Mouse (Mus musculus): ENCODE measurements at regions not wholly inside any gene's neighbourhood (a gene's known extent, or its start where the extent isn't known, plus 50 kb on each side); places are given as distances from the start of the nearest gene placed in this dataset.

- no peak for DNase-seq (ENCODE audit: low spot score)
These were observed 228.4 kb upstream of the Sall1 start for GRCm38 (mm10) chr8:89272381-89272815.

DNA sequence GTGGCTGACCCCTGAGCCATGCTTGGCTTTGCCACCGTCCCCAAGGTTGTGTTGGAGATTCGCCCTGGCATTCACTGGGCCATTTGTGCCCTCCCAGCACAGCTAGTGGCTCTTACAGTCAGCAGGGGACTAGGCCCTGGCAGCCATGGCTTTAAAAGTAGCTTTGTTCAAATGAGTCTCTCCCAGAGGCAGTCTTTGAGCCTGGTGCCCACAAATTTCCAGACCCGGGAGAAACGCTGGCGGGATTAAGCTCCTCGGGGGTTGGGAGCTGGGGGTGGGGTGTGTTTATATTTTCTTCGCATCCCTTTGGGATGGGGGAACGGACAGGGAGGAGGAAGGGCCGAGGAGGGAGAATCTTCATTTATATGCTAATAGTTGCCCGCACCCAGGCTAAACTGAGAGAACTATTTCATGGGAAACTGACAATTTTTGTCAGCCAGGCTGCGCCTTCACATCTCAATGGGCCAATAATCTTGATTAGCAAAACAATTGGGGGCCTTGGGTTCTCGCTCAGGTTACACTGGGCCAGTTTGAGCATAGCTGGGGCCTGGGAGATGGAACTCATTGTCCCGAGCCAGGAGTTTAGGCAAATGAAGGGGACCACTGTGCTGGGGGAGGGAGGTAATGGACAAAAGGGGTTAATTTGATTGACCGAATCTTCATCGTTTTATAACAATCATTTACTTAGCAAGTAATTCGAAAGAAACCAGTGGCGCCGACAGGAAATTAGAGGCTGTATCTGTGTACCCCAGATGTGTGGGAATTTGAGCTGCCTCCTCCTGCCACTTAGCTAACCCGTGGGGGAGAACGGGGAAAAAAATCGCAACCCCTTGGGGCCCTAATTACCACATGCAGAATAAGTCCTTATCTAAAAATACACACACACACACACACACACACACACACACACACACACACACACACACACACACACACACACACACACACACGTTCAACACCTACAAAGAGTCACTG, 227.7 kb upstream of the Sall1 start:
- no peak for DNase-seq (ENCODE audit: low spot score)

DNA sequence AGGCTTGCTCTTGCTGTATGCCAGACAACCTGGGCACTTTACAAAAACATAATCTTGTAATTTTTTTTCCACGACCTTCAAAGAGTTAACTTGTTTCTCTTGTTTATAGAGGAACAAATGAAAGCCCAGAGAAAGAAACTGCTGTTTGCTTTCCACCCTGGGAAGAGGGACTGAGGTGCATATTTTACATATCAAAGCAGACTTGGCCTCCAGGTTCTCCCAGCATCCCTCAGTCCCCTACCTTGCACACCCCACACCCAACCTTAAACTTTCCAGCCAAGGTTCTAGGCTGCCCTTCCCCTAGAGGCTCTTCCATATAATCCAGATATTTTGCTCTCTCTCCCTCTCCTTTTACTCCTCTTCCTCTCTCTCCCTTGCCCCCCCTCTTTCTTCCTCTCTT, 226.0 kb upstream of the Sall1 start:
- no peak for DNase-seq (ENCODE audit: low spot score)

GRCm38 (mm10) chr8:89261163-89261812, 217.3 kb upstream of the Sall1 start:
- DNase-seq (ENCODE audit: low spot score): no peak

GRCm38 (mm10) chr8:89259881-89260280, 215.9 kb upstream of the Sall1 start:
- DNase-seq (ENCODE audit: low spot score): no peak

DNA sequence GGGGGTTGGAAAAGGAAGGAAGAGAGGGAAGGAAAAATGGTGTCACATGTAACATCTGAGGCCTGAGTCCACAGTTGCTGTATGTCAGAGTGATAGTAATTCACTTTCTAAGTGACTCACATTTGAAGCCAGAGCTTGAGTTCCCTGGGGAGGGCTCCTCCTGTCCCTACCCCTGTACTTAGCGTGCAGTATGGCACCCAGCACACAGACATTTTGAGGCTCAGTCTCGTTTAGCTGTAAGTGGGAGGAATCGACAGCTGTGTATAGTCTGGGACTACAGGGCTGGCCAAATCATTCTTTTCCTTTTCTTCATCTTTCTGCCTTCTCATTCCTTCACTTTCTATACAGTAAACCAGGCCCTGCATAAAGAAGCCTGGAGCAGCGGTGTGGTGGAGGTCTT, 202.4 kb upstream of the Sall1 start:
- DNase-seq (ENCODE audit: low spot score): no peak

DNA sequence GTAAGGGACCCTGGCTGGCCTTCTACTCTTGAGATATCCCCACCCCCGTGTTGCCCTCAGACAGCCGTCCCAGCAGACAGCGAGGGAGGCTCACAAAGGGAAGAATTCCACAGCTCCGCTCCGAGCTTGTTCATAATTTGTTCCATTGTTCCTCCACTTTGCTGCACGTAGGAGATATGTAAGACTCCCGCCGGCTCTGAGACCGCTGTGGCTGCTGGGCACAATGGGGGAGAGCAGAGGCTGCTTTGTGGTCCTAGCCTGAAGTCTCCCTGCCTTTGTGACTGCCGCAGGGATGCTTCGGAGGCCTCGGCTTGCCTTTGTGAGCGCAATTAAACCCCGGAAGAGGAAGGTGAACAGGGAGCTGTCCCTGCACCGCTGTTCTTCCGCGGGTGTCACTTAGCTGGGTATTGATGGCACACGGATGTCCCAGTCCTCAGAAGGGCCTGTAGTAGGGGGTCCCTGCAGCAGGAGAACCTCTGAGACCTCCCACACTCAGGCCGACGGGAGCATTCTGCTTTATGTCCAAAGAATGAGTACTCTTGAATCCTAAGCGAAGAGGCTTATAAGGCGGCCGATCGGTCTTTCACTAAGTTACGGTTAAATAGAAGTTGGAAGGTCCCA, 201.3 kb upstream of the Sall1 start:
- DNase-seq (ENCODE audit: low spot score): no peak

GRCm38 (mm10) chr8:89241686-89242085, 197.7 kb upstream of the Sall1 start:
- DNase-seq (ENCODE audit: low spot score): no peak

DNA sequence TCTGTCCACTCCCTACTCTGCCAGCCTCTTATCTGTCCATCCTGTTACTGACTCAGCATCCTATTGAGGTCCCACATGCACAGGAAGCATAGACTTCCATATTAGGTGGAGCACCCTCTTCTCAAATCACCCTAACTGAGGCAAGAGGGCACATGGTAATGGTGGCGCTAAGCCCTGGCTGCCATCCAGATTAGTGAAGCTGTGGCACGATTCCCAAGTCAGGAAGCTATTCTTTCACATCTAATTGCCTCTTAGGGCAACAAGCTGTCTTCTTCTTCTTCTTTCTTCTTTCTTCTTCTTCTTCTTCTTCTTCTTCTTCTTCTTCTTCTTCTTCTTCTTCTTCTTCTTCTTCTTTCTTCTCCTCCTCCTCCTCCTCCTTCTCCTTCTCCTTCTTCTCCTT, 195.7 kb upstream of the Sall1 start:
- DNase-seq (ENCODE audit: low spot score): no peak

DNA sequence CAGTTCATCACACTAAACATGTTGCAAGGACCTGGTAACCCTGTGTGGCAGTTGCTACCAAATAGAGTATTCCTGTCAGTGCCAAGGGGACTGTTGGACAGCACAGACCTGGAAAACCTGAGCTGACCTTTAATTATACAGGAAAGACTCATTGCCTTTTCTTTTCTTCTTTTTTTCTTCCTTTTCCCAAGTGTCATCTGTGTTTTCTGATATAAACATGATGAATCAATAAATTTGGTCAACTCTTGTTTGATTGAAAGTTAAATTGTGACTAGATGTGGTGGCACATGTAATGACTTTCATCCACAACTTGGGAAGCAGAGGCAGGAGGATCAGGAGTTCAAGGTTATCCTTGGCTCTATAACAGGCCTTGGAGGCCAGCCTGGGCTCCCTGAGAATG, 190.1 kb upstream of the Sall1 start:
- no peak for DNase-seq (ENCODE audit: low spot score)

DNA sequence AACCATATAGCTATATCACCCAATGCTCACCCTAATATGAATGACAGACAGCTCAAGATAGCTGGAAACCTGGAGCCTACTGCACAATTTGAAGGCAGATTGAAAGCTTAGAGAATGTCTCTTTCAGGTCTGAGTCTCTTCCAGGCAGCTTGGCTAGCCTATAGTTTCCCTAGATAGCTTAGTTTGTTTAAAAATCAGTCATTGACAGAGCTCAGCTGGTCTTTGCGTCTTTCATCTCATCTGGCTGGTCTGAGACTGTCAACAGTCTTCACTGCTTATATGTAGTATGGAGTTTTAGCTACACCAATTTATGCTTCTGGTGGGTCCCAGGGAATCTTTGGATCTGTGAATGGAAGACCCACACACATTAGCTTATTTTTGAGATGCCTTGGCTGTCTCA, 188.4 kb upstream of the Sall1 start:
- no peak for DNase-seq (ENCODE audit: low spot score)

DNA sequence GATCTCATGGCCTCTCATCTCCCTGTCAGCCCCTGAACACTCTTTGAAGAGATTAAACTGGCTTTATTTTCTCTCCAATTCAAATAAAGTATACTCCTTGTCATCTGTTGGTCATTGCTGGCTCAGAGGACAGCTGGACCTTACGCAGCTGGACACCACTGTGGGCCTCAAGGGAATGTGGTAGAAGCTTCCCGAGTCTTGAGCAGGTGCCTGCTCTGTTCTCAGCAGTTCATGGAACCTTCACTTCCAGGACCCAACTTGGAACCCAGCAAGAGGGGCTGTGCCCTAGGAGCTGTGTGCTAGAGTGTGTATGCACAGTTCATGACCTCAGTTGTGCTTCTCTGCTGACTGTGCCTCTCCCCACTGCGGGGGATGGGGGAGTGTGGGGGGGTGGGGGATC, 185.2 kb upstream of the Sall1 start:
- no peak for DNase-seq (ENCODE audit: low spot score)

- no peak for DNase-seq (ENCODE audit: low spot score)
These were observed 176.9 kb upstream of the Sall1 start for GRCm38 (mm10) chr8:89220870-89221269.

DNA sequence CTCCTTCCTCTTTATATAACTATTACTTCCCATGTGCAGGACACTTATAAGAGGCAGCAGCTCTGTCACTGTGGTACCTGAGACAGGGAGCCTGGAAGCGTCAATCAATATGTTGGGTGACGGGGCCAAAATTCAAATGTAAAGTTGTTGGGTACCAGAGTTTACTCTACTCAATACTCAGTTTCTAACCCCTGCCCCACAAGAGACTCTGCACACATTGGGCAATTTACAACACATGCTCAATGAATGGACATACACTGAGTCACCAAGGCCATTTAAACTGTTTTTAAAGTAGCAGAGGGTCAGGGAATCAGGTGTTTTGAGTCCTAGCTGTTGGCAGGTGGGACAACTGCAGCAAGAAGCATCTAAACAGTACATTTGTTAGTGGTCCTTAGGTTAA, 176.4 kb upstream of the Sall1 start:
- no peak for DNase-seq (ENCODE audit: low spot score)

DNA sequence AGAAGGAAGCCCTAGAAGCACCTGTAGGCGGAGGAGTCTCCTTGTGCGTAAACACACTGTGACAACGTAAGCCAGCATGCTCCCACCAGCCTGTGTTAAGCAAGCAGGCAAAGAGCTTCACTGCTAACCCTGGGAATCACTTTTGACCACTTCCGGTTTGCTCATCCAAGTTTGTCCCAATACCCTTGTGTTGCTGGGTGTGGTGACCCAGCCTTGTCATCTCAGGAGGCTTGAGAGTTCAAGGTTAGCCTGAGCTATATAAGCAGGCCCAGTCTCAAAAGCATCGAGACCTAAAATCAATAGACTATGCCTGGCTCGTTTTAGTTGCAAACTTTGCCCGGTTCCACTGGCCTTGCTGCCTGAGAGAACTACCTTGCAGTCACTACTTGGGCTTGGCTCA, 175.2 kb upstream of the Sall1 start:
- no peak for DNase-seq (ENCODE audit: low spot score)

GRCm38 (mm10) chr8:89217689-89218088, 173.7 kb upstream of the Sall1 start:
- no peak for DNase-seq (ENCODE audit: low spot score)

DNA sequence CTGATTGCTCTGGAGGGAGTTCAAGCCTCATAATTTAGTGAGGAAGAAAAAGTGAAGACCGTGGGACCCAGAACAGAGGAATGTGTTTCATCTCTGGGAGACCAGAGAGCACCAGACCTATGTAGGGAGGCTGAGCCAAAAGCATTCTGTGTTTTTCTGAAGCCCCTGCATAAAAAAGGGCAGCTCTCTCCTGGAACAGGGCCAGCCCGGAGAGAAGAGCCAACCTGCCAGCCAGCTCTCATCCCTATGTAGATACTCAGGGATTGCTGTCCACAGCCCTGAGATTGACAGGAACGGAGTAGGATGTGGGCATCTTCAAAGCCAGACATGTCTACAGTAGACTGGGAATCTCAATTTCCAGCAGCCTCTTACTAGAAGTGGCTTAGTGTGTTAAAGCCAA, 168.0 kb upstream of the Sall1 start:
- DNase-seq (ENCODE audit: low spot score): no peak

DNA sequence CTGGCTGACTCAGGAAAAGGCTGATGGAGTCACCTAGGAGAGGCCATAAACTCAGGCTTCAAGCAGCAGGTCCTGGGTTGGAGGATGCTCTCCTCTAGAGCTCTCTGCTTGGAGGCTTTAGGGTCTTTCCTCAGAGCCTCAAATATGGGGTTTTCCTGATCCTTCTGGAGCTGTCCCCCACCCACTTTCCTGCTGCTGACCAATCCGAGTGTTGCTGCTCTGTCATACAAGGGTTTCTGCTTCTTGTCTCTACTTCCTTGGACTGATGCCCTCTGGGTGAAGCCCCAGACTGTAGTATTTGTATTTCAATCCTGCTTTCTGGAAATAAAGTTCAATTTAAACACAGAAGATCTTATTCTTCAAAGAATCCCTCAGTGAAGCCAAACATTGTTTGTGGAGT, 166.7 kb upstream of the Sall1 start:
- no peak for DNase-seq (ENCODE audit: low spot score)

- DNase-seq (ENCODE audit: low spot score): no peak
These were observed 163.9 kb upstream of the Sall1 start for GRCm38 (mm10) chr8:89207891-89208290.

GRCm38 (mm10) chr8:89202484-89203096, 158.6 kb upstream of the Sall1 start:
- DNase-seq (ENCODE audit: low spot score): no peak

- DNase-seq (ENCODE audit: low spot score): no peak
These were observed 156.3 kb upstream of the Sall1 start for GRCm38 (mm10) chr8:89200301-89200700.

- no peak for DNase-seq (ENCODE audit: low spot score)
These were observed 141.4 kb upstream of the Sall1 start for GRCm38 (mm10) chr8:89185314-89185713.

DNA sequence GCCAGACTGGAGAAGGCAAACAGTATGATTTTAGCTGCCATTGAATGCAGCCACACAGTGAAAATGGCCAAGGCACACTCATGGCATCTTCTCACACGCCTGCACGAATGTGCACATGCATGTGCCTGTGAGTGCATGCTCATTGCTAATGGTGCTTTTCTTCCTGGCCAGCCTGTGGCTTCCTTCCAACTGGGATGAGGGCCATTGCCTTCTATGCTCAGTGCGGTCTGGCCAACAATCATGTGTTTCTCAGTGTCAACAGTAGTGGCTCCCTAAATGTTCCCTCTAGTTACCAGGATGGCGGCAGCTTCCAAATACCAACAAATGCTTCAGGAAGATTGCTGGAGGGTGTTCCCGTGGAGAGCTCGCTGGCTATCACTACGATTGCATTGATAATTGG, 131.7 kb upstream of the Sall1 start:
- no peak for DNase-seq (ENCODE audit: low spot score)
